Mouse (Mus musculus) G1E-ER4 (cell line): ENCODE results near the gene Uggt1. TPM values are rescaled to one million over a fixed set of nuclear protein-coding genes. Genes with fewer than 3 reads are reported as not detected.

Experiments
- GATA1 ChIP-seq: IDR thresholded peaks from one replicate; pipeline ENCODE4 v1.8.0; 2012; ENCODE audit warnings: low read length, inconsistent platforms
- polyA plus RNA-seq: library from polyadenylated mRNA; stranded (reverse); fragments of >175 nt; gene quantifications from 2 replicates; pipeline ENCODE4 v1.2.3, GENCODE M21; 2012

Uggt1 gene
- polyA plus RNA-seq, 1 experiment = 10.4 TPM

DNA sequence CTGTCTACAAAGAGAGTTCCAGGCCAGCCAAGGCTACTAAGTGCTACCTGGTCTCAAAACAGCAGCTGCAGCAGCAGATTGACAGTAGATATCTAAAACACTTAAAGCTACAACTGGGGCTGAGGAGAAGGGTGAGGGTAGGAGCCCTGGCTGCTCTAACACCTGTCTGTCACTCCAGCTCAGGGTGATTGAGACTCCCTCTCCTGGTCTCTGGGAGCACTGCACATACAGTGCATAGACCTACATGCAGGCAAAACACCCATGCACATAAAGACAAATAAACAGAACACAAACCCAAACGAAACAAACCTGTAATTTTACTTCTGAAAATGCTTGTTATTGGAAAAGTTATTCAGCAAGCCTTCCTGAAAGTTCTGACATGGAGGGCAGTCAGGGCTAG lies 95.1 kb downstream of the Uggt1 start:
- TF ChIP-seq GATA1 = no peak

DNA sequence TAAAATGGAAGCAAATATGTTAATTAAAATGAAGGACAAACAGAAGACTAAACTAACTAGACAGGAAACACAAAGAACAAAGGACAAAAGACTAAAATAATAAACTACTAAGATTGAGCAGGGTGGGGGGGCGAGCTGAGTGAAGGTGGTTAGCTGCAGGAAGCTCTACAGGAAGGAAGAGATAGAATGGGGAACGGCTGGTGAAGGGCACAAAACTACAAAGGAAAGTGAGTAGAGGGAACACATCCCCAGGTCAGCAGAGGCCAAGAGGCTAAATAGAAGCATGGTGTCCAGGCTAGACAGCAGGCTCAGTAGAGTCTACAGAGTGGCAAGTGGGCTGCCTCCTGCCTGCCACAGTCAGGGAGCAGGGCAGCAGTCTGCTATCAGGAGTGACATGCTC lies 95.7 kb downstream of the Uggt1 start:
- no peak for TF ChIP-seq GATA1

DNA sequence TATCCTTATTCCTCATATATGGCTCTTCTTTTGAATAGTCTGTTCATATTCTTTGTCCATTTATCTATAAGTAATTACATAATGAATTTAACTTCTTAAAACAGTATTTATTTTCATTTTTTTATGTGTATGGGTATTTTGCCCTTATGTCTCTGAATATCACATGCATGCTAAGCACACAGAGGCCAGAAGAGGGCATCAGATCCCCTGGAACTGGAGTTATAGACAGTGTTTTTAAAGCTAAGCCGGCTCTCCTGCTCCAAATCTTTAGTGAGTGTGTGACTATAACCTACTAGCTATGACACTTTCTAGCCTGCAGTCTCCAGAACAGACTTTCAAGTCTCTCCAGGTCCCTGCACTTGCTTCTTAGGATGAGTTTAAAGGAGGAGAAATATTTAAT lies 99.5 kb downstream of the Uggt1 start:
- TF ChIP-seq GATA1 = no peak

DNA sequence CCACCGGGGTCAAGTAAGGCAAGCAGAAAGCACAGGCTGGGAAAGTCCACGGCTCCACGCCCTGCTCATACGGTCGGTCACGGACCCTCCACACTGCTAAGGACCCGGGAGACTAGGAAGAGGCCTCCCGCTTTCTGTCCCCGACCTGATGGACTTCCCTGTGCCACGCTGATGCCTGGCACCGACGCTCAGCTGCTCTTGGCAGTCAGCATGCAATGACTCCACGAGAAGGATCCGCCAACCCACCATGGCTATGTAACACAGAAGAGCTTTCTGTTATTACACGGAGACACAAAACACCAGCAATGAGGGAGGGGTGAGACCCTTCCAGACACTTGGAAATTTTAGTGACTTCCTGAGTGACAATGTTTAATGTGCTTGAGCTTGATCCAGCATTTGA lies 104.2 kb downstream of the Uggt1 start:
- no peak for TF ChIP-seq GATA1

DNA sequence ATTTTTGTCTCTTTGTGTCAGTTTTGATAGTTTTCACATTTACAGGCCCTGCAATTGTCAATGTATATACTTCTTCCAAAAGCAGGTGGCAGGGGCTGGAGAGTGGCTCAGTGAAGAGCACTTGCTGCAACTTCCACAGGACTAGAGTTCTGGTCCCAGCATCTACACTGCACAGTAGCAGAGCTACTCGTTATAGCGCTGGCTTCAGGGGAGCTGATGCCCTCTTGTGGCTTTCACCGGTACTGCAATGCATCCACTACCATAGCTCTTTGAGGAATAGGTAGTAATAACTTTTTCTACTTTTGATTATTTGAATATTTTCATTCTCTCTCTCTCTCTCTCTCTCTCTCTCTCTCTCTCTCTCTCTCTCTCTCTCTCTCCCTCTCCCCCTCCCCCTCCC lies 109.9 kb downstream of the Uggt1 start:
- TF ChIP-seq GATA1 = no peak

DNA sequence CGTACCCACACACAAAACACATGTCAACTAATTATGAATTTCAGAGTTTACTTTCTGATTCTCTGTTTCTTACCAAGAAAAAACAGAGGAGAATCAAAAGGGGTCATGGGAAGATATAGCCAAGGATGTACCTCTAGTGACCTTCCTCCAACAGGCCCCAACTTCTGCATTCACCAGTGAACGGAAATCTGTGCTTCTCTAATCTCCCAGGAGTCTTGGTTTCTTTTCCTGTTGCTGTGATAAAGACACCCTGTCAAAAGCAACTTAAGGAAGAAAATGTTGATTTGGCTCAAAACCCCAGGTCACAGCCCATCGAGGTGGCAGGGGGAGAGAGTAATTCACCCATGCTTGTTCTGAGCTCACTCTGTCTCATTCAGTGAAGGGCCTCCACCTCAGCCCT lies 110.9 kb downstream of the Uggt1 start:
- TF ChIP-seq GATA1 = no peak

DNA sequence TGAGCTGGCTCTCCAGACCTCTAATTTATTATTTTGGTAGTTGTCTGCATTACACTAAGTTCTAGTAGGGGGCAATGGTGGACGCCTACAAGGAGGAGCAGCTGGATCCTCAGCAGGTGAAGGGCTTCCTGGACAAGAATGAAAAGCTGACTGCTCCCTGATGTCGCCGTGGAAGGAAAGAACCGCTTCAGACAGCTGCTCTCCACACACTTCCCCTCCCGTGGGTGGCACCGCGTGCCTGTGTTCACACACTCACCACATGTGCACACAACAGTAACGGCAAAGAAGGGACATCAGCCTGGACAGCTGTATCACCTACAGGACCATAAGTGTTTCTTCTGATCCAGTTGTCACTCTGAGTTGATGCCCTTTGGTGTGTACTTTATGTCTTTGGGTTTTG lies 111.5 kb downstream of the Uggt1 start:
- TF ChIP-seq GATA1 = no peak

DNA sequence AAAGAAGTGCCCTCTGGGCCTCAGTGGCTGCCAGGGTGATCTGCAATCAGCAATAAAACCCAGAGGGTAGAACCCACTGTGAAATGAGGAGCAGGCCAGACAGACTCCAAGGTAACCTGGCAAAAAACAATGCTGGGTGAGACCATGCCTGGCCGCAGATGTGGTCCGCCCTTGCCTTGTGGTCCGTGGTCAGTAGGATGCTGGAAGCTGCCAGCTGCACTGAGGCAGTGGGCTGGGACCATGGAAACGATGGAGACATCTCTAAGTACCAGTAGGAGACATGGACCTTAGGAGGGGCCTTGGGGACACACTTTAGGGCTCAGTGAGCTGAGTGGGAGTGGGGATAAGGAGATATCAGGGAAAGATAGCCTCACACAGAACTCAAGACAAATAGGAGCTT lies 112.3 kb downstream of the Uggt1 start:
- no peak for TF ChIP-seq GATA1

DNA sequence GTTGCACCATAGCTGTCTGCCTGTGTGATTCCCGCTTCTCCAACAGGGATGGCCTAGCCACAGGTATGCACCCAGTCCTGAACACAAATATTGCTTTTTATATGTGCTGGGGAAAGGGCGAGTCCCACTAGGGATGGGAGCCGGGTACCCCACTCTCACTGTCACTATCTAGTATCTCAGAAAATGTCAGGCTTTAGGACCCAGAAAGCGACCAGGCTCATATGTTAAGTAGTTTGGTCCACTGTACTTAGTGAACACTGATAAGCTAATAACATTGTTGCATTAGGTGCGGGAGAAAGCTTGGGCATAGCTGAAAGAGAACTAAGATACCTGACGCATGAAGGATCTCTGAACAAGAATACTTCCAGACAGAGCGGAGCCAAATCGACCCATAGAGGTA lies 112.8 kb downstream of the Uggt1 start:
- no peak for TF ChIP-seq GATA1

DNA sequence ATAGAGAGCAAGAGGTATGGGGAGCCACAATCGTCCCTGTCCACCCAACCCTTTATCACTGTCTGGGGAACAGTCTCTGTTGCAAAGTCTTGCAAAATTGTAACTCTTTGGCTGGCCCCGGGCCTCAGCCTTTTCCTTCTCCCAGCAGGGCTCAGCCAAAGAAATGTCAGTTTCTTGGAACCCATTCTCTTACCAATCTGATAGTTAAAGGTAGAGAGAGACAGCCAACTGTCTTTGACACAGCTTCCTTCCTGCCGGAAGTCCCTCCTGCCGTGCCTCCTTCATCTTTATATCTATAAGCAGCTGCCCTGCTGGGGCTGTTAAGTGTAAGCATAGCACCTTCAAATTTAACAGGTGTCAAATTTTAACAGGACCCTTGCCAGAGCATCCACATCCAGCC lies 113.4 kb downstream of the Uggt1 start:
- no peak for TF ChIP-seq GATA1

DNA sequence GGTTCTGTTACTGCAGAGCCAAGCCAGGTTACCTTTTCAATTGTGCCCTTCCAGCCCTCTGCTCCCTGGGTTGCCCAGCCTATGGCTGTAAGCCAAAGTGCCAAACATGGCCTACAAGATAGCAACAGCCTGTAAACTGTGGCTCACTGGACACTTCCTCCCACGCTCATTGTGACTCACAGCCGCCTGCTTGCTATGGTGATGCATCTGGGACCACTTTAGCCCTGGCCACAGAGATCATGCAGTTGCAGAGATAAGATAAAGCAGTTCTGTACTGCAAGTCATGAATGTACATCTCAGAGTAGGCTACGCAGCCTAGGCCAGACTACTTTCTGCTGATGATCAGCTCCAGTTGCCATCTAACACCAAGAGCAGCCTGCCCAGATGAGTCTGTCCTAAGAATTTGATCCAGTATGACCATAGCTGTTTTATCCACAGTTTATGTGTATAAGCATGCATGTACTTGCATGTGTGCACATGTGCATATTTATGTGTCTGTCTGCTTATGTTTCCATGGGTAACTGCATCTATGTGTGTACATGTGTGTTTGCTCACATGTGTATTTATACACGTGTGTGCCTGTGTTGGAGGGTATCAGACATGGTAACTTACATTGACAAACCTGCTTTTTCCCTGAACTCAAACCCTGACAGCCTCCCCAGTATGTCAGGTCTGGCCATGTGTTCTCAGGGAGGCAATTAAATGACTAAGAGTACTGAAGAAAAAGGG lies 114.0 kb downstream of the Uggt1 start:
- peak; percentile 100 for TF ChIP-seq GATA1

DNA sequence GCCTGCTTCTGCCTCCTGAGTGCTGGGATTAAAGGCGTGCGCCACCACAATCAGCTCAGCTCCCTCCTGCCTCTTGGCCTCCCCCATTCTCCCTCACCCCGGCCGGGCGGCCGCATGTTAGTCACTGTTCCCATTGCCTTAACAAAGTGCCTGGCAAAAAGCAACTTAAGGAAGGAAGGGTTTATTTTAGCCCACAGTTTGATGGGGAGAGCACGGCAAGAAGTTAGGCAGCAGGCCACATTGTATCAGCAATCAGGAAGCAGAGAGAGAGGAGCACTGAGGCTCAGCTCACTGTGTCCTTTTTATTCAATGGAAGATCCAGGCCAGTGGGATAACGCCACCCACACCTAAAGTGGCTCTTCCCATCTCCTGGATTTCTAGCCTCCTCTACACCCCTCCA lies 114.6 kb downstream of the Uggt1 start:
- TF ChIP-seq GATA1 = no peak

DNA sequence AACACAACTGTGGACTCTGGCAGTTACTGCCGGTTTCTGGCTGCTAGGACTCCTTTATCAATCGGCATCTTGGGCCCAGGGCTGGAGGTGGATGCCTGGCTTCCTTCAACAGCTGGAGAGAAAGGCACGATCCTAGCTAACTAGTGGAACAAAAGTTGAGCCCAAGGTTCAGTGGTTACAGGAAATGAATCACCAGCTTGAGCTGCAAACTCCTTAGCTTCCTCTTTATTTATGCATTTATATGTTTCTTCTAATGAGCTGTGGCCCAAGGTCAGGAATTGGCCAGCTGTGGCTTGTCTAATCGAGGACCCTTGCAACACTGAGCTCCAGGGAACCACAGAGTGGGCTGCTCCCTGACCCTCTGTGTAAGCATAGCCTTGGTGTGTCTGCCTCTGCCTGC lies 115.4 kb downstream of the Uggt1 start:
- no peak for TF ChIP-seq GATA1

DNA sequence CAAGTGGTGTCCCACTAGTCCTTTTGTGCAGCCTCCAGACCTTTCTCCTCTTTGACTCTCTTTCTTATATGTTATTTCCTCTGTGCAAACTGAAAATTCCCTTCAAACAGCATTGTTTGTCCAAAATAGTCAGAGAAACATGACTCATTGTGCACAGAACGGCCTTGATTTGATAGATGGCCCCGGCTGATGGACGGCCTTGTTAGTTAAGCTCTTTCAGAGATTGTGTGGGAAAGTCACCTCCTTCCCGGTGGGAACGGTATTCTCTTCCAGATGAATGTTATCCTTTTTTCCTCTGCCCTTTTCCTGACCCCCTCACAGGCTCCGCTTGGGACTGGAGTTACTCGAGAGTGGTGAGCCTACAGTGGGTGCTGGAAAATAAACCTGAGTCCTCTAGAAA lies 119.4 kb downstream of the Uggt1 start:
- no peak for TF ChIP-seq GATA1

DNA sequence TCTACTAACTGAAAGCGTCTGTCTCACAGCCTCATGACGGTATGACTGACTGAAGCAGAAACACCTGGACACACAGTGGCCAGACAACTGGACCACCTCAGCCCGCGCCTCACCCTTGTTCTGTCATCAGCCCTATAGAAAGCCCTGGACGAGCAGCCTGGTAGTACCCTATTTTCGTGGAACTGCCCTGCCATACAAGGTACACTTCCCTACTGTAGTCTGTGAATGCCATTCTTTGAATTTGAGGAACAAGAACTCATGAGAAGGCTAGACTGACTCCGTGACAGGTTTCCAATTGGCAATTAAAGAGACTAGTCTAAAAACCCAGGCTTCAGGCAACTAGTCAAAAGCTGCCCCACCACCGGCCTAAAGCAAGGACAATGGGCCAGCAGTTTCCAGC lies 123.3 kb downstream of the Uggt1 start:
- no peak for TF ChIP-seq GATA1

DNA sequence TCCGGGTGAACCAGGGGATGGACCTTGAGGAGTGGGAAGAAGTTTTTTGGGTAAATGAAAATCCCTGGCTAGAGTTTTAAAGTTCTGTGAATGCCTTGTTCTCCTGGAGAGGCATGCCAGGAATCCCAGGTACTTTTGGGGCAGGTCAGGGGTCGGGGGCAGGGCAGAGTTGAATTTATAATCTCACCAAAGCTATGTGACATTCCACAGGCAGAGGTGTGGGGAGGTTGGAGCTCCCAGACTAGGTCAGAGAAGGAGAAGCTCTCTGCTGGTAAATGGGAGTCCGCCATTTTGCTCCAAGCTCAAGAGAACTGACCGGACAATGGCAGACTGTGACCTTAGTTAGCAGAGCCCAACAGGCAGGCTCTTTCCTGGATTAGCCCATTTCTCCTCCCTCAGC lies 125.1 kb downstream of the Uggt1 start:
- TF ChIP-seq GATA1 = no peak

DNA sequence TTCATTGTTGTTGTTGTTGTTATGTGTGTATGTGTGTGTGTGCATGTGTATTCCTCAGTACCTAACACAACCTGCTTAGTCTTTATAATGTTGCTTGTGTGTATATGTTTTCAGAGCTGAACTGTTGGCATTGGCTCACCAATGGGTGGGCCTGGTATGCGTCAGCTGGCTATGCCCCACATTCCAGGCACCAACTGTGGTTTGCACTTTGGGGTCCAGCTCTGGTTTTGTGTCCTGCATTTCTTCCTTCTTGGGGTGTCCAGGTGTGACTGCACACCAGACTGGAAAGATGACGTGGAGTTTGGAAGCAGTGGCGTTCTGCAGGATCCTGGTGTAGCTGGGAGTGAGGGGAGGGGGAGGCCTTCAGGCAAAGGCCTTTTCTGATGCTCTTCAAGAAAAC lies 125.6 kb downstream of the Uggt1 start:
- no peak for TF ChIP-seq GATA1
